8 mouse cellular contexts compared by ENCODE assay signal in genomic region chr9:32506161-32506560, GRCm38 (mm10). TPM values are rescaled to one million over a fixed set of nuclear protein-coding genes. Genes with fewer than 3 reads are reported as not detected.
DNase-seq lines count a peak whose midpoint lies in the region; ATAC-seq lines count a peak whose summit lies in the region.

No protein-coding gene starts in this region.

- H3K27me3 ChIP-seq in embryonic facial prominence, embryonic 14.5 days (replicated peaks; ENCODE audit: control insufficient read depth, insufficient read depth, low read length), result no peaks in the 10 kb centered on the region

- ATAC-seq in activated CD4-positive, CD25-positive, alpha-beta regulatory T cell, adult 4 months, result peak; percentile 7
- peak; percentile 69 for ATAC-seq in embryonic facial prominence, embryonic 14.5 days (ENCODE audit: low read depth)

- H3K27ac ChIP-seq in embryonic facial prominence, embryonic 14.5 days (replicated peaks; ENCODE audit: low read depth, low read length), result 0 out of 2 replicates have a peak overlapping the region, but pooled peaks have one; percentile 31

- H3K4me3 ChIP-seq in embryonic facial prominence, embryonic 14.5 days (ENCODE audit: low read depth, low read length), result no peak overlapping the region

- no peaks in the 10 kb centered on the region for H3K36me3 ChIP-seq in embryonic facial prominence, embryonic 14.5 days (ENCODE audit: control insufficient read depth, insufficient read depth, low read length)

- DNase-seq in embryonic facial prominence, embryonic 14.5 days (ENCODE audit: low spot score), result peak; percentile 63
- peak; percentile 69 for DNase-seq in kidney, adult 9 months
- DNase-seq in lung, postnatal 4 days, result peak; percentile 55 to 81
- DNase-seq in left cerebral cortex, postnatal 25 days (ENCODE audit: low spot score in 2 of 2), result no peak
- no peak for DNase-seq in layer of hippocampus, adult 18-20 months (ENCODE audit: low spot score in 2 of 2)
- DNase-seq in gastrocnemius, postnatal 4 days (ENCODE audit: low spot score in 2 of 2), result no peak
- no peak for DNase-seq in urinary bladder, postnatal 10 days (ENCODE audit: low spot score)

- 0 out of 2 replicates have a peak overlapping the region, but pooled peaks have one; percentile 23 for H3K9ac ChIP-seq in embryonic facial prominence, embryonic 14.5 days (ENCODE audit: low read depth, low read length)

- no peaks in the 10 kb centered on the region for H3K9me3 ChIP-seq in embryonic facial prominence, embryonic 14.5 days (ENCODE audit: control insufficient read depth, low read length)

- H3K4me2 ChIP-seq in embryonic facial prominence, embryonic 14.5 days (ENCODE audit: low read depth, low read length), result no peak overlapping the region

- peaks cover 25% of the 10 kb centered on the region for H3K4me1 ChIP-seq in embryonic facial prominence, embryonic 14.5 days (ENCODE audit: control insufficient read depth, insufficient read depth, low read length)

- intact Hi-C loops in left cerebral cortex, postnatal 25 days (cut with DNase I), result no loop called here

- 35% methylated on average over 8 of the region's 8 CpGs for WGBS in embryonic facial prominence, embryonic 14.5 days

RNA-seq across cellular contexts. Expression of gene Fli1, which starts 36.5 kb away (rescaled TPM):
- polyA plus RNA-seq in activated CD4-positive, CD25-positive, alpha-beta regulatory T cell, adult 4 months (2017; shearing (Covaris generic)), result 100 to 1,000 TPM; 114 to 122 TPM
- 18.8 and 22.9 TPM in 2 replicates for polyA plus RNA-seq in embryonic facial prominence, embryonic 14.5 days (2014; fragmentation: Nextera tagmentation; extraction: Ambion mirVana)
- total RNA-seq in left cerebral cortex, postnatal 25 days (2021), result 1 to 10 TPM; 5.3 to 6.0 TPM
- 1 to 10 TPM; 4.1 to 5.4 TPM for total RNA-seq in layer of hippocampus, adult 18-20 months (2021)
- total RNA-seq in gastrocnemius, postnatal 4 days (2021), result 10 to 100 TPM; 22.3 to 27.9 TPM

Comparison
In these comparisons a context has a peak if more than half of its experiments do, and no peak if none do; other contexts are left out.
1. DNase-seq: peak in embryonic facial prominence, embryonic 14.5 days (single experiment), kidney, adult 9 months (single experiment) and lung, postnatal 4 days (2 of 2); none in left cerebral cortex, postnatal 25 days (0 of 2), layer of hippocampus, adult 18-20 months (0 of 2), gastrocnemius, postnatal 4 days (0 of 2) and urinary bladder, postnatal 10 days (single experiment).